Mouse (Mus musculus): ENCODE results near the gene Zfp648.
A peak's percentile ranks its signal among the peaks of the same experiment; 100 is the strongest.

The Zfp648 gene

DNA sequence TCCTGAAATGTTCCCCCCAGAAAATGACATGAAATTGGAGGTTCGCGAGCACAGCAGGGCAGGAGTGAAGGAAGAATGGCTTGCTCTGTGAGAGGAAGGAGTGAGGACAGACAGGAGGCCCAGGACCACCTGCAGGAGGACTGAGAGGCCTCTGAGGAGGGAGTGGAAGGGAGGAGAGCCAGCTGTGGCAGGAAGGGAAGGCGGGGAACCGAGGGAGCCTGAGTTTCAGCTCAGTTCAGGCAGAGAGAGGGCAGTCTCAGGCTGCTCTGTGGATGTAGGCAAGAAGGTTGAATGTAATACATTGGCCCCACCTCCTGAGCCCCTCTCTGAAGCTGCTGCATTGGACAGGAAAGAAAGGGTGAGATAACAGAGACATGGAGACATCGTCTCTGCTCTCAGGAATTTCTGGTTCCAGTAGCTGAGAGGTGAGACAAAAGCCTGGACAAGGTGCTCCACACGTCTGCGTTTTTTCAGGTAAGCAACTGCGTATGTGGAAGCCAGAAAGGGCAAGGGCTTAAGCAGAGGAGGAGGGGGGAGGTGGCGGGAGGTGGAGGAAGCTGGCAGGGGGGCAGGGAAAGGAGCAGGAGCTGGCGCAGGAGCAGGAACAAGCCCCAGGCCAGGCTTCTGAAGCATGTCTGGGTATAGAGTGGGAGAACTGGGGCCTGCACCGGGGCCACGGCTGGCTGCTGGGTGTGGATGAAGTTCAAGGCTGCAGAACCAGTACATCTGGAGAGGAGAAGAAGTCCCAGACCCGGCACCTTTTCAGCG is at the start of gene Zfp648:
TSS of gene Zfp648 (plus strand) at position 233 of the 768 bp plus-strand sequence.
- no peak for DNase-seq (ENCODE audit: low spot score)

DNA sequence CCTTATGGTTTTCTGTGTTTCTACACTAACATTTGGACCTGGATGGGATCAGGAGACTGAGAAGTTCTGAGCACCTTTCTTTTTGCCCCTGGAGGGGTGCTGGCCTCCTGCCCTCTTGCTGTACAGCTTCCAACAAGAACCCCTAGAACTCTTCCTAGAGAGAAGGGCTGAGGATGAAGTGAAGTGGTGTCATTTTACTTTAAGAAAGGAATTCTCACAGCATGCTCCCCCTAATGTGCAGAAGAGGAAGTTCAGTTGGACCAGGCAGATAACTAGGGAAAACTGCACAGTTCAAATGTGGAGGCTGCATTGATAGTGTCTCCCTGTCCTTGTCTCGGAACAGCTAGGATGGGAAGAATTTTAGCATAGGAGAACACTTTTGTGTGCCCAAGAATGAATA is 48.4 kb upstream of the Zfp648 start:
- peak; percentile 21 for DNase-seq (ENCODE audit: low spot score)

DNA sequence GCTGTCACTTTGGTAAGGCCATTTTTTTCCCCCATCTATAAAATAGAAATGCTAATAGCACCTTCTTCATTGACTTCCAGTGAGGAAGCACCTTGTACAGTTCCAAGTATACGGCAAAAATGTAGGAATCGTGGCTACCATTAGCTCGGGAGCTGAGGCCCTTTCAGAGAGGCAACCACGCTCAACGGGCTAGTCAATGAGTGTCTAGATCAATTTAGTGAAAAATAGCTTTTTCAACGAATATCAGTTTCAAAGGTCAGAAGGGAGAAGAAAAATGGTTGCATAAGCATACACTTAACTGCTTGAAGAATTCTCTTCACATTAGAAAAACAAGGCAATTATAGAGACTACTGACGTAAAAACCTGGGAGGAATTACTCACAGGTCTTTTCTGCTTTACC is 47.2 kb upstream of the Zfp648 start:
- DNase-seq (ENCODE audit: low spot score), result no peak

DNA sequence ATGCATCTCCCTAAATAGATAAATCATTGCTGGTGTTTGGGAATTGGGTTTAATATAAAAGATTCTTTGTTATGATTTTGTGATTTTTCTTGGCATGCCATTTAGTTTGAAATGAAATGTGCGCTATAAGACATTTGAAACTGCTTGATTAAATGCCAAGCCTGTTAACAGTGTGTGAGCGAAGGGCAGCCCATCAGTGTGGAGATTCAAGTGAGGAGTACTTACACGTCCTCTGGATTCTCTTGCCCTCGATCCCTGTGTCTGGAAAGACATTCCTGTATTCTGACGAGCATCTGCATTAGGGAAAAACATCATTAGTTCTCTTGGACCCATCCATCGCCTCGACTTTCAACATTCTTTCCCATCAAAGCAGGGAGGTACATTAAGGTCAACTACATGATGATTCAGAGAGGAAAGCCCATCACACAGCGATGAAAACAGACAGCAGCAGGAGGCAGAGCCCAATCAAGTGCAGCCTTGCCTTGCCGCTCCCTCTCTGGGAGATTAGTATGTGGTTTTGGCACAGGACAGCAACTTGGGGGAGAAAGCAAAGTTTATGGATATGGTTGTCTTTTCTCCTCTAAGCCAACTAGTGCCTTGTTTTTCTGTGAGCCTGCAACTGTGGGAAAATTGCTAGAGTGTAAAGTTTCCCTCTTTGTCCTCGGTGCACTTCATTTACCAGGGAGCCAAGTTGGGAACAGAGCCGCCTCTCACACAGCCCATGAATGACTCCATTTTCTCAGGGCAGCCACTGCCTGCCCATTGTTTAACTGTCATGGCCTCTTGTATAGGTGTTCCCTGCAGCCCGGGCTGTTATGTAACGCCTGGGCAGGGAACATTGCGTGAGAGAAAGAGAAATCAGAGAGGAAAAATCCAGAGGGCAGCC is 44.6 kb upstream of the Zfp648 start:
- peak; percentile 23 for DNase-seq (ENCODE audit: low spot score)

DNA sequence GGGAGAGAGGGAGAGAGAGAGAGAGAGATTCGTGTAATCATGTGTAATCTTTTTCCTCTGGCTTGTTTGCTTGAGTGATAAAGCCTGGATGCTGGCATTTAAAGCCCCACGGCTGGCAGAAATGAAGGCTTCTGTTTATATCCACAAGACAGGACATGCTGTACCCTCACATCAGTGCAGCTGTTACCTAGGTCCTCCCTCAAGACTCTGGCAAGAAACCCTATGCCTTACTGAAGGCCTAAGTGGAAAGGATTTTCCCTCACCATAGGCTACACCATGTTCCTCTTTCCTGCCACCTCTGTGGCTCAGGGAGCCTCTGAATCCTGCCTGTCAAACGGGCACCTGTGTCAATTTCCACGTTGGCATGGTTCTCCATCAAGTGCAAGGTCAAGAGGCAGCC is 43.9 kb upstream of the Zfp648 start:
- DNase-seq (ENCODE audit: low spot score), result no peak

DNA sequence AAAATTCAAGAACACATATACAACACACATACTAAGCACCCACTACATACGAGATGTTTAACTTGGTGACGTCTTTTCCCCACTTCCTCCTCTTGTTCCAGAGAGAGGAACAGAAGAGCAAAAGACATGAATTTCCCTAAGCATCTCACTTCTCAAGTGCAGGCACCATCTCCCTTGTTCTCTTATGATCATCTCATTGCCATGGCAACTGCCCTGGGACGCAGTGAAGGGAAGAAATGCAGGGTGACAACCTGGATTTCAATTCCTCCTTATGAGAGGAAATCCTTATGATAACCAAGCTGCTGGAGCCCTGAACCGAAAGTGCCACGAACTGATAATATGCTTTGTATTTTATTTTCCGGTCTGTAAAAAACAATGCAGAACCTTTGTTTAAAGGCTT is 33.3 kb upstream of the Zfp648 start:
- DNase-seq (ENCODE audit: low spot score), result no peak

DNA sequence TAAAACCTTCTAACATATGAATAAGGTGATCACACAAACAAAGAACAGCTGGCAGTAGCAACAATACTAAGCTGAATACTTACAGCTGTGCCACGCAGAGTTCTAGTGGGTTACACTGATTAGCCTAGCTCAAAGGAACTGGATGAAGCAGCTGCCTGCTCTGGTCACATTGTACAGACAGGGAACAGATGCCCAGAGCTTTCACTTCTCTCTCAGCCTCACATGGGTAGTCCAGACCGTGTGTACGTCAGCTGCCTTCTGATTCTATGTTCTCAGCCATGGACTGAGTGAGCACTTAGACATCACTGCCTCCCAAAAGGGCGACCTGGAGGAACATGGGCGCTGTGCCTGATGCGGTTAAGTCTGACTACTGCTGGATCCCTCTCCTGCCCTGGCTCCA is 25.7 kb upstream of the Zfp648 start:
- DNase-seq (ENCODE audit: low spot score), result no peak

DNA sequence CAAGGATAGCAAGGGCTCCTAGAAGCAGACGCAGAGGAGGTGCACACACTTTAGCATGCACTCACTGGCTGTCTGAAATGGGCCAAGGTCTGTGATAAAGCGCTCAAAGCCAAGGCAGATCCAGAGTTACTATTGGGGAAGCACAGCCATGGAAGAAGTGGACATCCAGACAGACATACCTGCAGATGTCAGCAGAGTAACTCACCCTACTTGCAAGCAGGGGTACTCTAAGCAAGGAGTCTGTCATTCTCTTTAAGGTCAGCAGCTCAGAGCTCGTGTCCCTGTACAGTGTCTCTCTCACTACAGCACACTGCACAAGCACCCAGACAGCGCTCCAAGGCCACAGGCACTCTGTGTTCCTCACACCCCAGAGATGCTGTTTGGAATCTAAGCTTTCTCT is 23.2 kb upstream of the Zfp648 start:
- no peak for DNase-seq (ENCODE audit: low spot score)

DNA sequence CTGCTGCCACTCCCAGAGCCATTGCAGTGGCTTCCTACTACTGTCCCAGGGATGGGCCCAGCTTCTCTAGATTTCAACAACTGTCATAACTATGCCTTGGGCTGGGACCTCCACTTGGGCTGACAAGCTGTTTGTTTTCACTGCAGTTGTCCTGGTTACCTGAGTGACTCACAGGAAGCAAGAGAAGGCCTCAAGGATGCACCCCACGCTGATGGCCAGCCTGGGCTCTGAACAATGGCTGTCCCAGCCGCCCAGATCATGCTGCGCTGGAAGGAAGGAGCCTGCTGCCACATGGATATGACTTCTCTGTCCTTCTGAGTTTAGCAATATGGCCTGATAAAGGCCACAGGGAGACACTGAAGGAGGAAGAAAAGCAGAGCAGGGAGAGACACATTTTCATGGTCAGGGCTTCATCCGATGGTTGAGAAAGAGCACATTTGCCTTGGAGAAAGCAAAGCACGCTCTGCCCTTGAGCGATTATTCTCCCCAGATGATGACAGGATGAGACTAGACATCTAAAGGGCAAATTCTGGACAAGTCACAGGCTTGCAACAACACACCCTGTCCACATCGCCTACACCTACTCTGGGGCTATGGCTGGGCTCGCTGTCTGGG is 22.3 kb upstream of the Zfp648 start:
- DNase-seq (ENCODE audit: low spot score), result no peak

DNA sequence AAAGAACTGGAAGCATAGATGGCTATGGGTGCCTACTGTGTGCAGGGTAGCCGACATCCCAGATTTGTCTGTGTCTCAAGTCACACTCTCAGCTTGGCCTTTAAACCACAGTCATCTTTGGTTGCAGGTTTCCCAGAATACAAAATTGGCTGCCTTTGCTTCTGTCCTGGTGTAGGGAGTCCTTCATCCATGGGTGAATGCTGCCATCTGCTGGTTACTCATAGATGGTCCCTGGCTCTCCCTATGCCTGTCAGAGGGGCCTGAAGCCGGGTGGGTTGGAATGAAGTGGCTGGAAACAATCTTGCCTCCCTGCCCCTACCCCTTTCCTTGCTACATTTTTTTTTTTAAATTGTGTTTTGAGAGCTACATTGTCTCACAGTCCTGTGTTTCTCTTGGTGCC is 20.0 kb upstream of the Zfp648 start:
- peak; percentile 91 for DNase-seq (ENCODE audit: low spot score)

DNA sequence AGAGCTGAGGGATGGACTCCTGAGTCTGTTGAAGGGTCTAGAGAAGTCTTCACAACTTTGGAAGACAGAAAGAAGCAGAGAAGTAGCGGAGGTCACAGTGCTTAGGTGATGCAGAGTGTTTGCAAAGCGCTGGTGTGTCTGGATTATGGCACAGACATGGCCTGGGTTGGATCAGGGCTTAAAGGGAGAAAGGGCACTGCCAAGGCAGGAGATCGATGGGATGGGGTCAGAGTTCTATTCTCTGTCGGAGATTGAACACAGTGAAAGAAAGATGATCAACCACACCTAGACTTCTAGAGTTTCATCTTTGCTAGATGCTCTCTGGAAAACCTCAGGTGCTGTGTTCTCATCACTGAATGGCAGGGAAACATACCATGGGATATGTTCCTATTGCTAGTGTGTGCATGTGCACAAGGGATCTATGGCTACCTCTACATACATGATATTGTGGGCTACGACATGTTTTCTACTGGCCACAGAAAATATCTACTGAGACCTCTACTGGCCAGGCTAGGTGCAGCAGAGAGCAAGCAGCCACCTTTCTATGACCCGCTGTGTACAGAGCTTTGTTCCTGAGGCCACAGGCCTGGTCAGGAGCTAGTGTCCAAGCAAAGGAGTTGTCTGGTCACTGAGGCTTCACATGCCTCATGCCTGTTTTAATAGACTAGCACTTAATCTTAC is 18.5 kb upstream of the Zfp648 start:
- peak; percentile 45 for DNase-seq (ENCODE audit: low spot score)

DNA sequence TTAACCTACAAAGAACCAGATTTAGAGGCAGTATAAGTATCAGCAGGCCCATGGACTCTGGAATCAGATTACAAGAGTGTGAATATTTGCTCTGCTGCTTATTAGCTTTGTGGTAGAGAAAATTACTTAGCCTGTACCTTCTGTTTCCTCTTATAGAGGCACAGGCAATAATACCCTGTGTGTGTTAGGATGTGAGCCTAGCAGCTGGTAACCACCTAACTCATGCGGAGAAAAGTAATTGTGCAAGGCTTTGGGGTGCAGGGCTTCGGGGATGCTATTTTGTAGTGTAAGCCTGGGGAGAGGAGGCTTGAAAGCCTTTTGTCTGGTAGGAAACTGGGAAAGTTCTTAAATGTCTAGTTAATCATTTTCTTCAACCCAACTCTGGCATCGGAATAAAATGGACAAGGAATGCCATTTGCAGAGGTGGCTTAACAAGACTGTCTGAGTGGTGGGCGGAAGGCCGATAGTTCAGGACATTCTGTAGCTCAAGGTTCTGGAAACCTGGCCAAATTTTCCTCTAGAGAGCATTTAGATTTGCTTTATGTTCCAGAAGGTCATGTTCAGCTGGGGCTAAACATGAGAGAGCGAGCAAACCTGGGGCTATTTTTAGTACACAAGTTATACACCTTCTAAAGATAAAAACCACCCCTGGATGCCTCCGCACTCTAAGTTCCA is 17.8 kb upstream of the Zfp648 start:
- no peak for DNase-seq (ENCODE audit: low spot score)

DNA sequence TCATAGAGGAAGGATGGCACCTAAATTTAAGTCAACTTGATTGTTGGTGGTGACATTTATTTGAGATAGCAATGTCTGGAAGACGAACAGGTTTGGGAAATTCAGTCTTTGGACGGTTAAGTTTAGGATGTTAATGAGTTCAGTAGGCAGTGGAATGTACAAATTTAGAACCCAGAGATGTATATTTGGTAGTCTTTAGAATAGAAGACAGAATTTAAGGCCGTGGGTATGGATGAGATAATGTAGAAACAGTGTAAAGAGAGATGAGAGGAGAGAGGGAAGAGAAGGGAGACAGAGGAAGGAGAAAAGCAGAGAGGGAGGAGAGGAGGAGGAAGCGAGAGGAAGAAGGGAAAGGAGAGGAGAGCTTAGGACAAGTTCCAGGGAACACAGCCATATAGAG is 12.8 kb upstream of the Zfp648 start:
- no peak for DNase-seq (ENCODE audit: low spot score)

DNA sequence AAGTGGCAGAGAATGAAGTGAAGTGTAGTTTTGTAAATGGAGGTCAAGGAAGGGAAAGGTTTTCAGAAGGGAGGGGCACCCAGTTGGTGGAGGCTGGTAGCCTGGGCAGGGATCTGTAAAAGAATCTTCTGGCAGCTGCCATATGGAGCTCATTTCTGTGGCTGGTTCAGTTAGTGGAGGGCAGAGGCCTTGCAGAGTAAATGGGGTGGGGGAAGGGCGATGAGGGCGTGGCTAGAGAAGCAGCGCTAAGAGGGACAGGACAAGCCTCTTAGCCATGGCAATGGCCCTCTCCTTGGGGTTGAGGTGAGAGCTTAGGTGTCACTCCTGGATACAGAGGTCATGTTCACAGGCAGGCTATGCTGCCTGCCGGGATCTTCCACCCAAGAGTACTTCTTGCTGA is 12.4 kb upstream of the Zfp648 start:
- peak; percentile 59 for DNase-seq (ENCODE audit: low spot score)

DNA sequence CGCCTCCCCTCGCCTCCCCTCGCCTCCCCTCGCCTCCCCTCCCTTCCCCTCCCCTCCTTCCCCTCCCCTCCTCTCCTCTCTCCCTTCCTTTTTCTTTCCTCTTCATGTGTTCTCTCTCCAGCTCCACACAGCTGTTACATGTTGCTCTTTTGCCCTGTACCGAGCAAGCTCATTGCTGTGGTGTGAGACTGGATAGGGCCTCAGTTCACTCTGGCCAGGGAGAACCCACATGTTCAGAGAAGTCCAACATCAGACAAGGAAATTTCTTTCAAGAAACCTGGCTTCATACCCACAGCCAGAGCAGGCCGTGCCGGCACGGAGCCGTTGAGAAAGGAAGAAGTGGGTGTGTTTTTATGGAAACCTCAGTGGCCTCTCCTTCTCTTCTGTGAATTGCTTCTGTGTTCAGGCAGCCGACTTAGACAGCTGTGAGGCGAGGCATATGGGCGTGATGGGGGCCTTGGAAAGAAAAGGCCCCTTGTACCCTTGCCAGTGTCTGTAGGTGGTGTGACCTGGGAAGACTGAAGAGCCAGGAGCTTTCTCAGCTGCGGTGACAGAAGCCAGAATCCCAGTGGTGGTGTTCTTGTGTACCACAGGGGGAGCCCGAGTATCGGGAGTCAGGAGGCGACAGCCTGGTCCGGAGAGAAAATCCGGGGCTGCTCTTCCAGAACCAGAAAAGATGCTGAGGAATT is 11.0 kb upstream of the Zfp648 start:
- peak; percentile 51 for DNase-seq (ENCODE audit: low spot score)

DNA sequence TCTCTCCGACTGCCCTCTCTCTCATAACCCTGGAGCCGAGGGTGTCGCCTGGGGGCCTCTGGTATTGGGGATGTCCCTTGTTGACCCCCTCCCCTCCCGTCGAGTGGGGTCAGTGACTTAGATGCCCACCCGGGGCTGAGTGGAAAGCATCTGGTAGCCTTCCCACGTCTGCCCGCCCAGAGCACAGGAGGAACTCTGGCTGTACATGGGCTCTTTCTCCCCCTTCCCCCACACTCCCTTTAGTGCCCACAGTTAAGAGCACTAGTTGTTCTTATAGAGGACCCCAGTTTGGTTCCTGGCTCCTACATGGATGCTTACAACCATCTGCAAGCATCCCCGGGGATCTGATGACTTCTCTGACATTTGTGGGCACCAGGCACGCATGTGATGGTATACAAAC is 2.1 kb upstream of the Zfp648 start:
- DNase-seq (ENCODE audit: low spot score), result no peak

DNA sequence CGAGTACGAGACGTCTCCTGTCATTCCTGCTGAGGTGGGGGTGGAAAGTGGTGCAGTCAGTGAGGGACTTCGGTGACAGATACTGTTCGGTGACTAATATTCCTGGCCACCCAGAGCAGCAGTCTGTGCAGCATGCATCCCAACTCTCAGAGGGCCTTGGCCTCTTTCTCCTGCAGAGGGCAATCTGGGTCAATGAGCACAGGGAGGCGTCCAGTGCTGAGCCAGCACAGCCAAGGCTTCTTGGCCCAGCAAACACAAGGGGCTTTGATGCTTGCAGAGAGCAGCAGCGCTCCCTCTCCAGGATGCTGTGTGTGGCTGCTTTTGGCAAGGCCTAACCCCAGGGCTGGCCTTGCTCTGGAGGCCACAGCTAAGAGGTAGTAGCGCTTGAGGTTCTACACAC is 1.6 kb downstream of the Zfp648 start:
- peak; percentile 64 for DNase-seq (ENCODE audit: low spot score)

DNA sequence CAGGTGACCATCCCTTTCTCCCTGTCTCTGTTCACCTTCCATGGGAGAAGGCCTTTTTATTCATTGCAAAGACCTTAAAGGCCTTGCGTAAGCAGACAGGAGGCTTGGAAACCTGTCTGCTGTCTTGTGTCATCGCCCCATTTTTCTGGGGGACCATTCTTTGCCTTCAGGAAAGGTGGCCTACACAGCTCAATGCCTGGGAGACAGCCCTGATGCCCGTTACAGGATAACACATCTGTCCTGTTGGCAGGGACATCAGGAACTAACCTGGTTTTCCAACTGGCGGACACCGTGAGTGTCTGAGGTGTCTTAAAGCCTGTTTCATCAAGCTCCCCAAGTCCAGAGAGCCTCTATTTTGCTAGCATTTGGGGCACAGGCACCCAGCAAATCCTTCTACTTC is 2.4 kb downstream of the Zfp648 start:
- DNase-seq (ENCODE audit: low spot score), result no peak

DNA sequence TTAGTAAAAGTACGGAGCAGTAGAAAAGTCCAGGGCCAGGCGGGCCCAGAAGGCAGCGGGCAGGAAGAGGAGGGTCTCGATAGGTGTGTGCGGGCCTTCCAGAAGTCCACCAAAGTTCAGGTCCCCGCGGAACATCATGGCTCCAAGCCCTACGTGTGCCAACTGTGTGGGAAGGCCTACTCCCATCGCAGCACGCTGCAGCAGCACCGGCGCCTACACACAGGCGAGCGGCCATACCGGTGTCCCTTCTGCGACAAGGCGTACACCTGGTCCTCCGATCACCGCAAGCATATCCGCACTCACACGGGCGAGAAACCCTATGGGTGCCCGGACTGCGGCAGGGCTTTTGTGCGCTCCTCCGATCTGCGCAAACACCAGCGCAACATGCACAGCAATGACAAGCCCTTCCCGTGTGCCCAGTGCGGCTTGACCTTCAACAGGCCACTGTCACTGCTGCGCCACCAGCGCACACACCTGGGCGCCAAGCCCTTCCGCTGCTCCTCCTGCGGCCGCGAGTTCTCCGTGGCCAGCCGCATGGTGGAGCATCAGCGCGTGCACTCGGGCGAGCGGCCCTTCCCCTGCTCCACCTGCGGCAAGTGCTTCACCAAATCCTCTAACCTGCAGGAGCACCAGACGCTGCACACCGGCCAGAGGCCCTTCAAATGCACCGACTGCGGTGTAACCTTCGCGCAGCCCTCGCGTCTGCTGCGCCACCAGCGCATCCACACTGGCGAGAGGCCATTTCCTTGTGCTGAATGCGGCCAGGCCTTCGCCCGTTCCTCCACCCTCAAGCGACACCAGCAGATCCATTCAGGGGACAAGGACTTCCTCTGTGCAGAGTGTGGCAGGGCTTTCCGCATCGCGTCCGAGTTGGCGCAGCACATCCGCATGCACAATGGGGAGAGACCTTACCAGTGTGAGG is 3.9 kb downstream of the Zfp648 start:
- DNase-seq (ENCODE audit: low spot score), result no peak

DNA sequence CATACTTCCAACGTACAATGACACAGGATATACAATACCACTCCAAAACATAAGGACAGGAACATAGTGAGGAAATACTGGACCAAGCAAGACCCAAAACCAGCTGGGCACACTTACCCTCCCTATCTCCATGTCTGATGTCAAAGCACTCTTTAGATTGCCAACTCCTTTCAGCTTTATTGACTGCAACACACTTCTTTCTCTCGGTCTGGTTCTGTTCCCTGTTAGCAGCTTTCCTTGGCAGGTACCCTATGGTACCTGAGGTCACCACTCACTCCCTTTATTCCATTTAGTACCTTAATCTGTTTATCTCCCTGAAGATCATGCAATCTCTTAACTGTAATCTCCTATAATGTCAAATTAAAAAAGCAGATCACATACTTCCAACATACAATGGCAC is 19.0 kb downstream of the Zfp648 start:
- no peak for DNase-seq (ENCODE audit: low spot score)
